Comparison of ENCODE assay signal across 9 mouse cellular contexts in the genomic region with DNA sequence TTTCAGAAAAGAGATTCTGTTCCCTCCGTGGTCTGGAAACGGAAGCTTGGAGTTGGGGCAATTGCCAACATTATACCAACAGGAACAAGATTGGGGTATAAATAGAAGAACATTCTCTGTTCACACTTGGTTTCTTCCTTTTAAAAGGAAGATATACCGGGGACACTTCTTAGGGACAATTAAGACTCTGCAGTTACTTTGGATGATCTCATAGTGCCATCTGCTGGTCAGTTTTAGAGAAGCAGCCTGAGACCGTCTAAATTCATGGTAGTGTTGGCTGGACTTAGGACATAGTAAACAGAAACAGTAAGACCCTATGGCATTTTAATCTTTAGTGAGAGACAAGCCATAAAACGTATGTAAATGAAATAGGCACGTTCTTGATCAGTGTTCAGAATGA. TPM values are rescaled to one million over a fixed set of nuclear protein-coding genes. Genes with fewer than 3 reads are reported as not detected.
DNase-seq lines count a peak whose midpoint lies in the region; ATAC-seq and TF ChIP-seq lines count a peak whose summit lies in the region.
"Had no signal": no experiment of that assay in that cellular context is flagged by ENCODE, and none has a peak within 500 bp of the region (broad histone marks: within the 10 kb centered on the region; RNA-seq: fewer than 3 reads in every experiment).

No protein-coding gene starts in this region.

- no peak overlapping the region for H3K4me2 ChIP-seq in forebrain, embryonic 11.5 days (ENCODE audit: low read depth, low read length, severe bottlenecking)
- H3K4me2 ChIP-seq: heart, embryonic 15.5 days had no signal

- DNase-seq in frontal cortex, postnatal 10 days (ENCODE audit: low spot score in 2 of 2) = no peak
- peak; percentile 74 for DNase-seq in 416B (ENCODE audit: low read depth)
- peak; percentile 85 for DNase-seq in brain, embryonic 14.5 days (ENCODE audit: low read depth)
- peak; percentile 76 for DNase-seq in forebrain, embryonic 11.5 days (ENCODE audit: low spot score)
- peak; percentile 69 for DNase-seq in kidney, adult 9 months
- peak; percentile 41 for DNase-seq in lung, postnatal 25 days (ENCODE audit: low spot score)
- peak; percentile 55 for DNase-seq in right cerebral cortex, postnatal 14 days

- no peaks in the 10 kb centered on the region for H3K9me3 ChIP-seq in forebrain, embryonic 11.5 days (ENCODE audit: control insufficient read depth, low read length)
- H3K9me3 ChIP-seq: heart, embryonic 15.5 days had no signal

- no peak overlapping the region for H3K27ac ChIP-seq in forebrain, embryonic 11.5 days (ENCODE audit: low read depth, low read length)
- H3K27ac ChIP-seq: heart, embryonic 15.5 days had no signal

- WGBS in forebrain, embryonic 11.5 days = 28% methylated on average over 6 of the region's 6 CpGs

- H3K4me1 ChIP-seq in forebrain, embryonic 11.5 days (replicated peaks; ENCODE audit: control insufficient read depth, insufficient read depth, low read length) = no peaks in the 10 kb centered on the region
- H3K4me1 ChIP-seq: heart, embryonic 15.5 days had no signal

- no peaks in the 10 kb centered on the region for H3K27me3 ChIP-seq in forebrain, embryonic 11.5 days (ENCODE audit: control insufficient read depth, insufficient read depth, low read length)
- H3K27me3 ChIP-seq: heart, embryonic 15.5 days had no signal

- no peaks in the 10 kb centered on the region for H3K36me3 ChIP-seq in forebrain, embryonic 11.5 days (ENCODE audit: control insufficient read depth, insufficient read depth, low read length)
- H3K36me3 ChIP-seq: heart, embryonic 15.5 days had no signal

- TF ChIP-seq CTCF in brain, embryonic 14.5 days (IDR thresholded peaks at IDR 0.05; ENCODE audit: borderline replicate concordance, extremely low read depth, insufficient read depth, insufficient read length) = peak; percentile 72; the same call in 1 of the 2 replicates

- H3K4me3 ChIP-seq in forebrain, embryonic 11.5 days (ENCODE audit: low read depth, low read length) = no peak overlapping the region
- H3K4me3 ChIP-seq: heart, embryonic 15.5 days had no signal

- peak; percentile 53 for ATAC-seq in frontal cortex, adult (ENCODE audit: low TSS enrichment)
- 0 out of 2 replicates have a peak, but pooled peaks have one; percentile 16 for ATAC-seq in forebrain, embryonic 11.5 days (replicated peaks; ENCODE audit: low FRiP score)

- no peak overlapping the region; the same call in 1 of the 2 replicates for H3K9ac ChIP-seq in forebrain, embryonic 11.5 days (ENCODE audit: low read length)
- H3K9ac ChIP-seq: heart, embryonic 15.5 days had no signal

- TF ChIP-seq POLR2A in brain, embryonic 14.5 days (IDR thresholded peaks at IDR 0.05; ENCODE audit: borderline replicate concordance, extremely low read depth, insufficient read depth, insufficient read length, poor library complexity, severe bottlenecking) = no peak

RNA-seq across cellular contexts. Expression of a gene that starts 54.9 kb away (rescaled TPM):
- 22.3 and 25.0 TPM in 2 replicates for polyA plus RNA-seq in brain, embryonic 14.5 days (2012; rRNA removed)
- 16.1 and 18.2 TPM in 2 replicates for polyA plus RNA-seq in forebrain, embryonic 11.5 days (2014; fragmentation: Nextera tagmentation; extraction: Ambion mirVana)

Comparison
In these comparisons a context has a peak if more than half of its experiments do, and no peak if none do; other contexts are left out.
1. DNase-seq: peak in 416B (single experiment), brain, embryonic 14.5 days (single experiment), forebrain, embryonic 11.5 days (single experiment), kidney, adult 9 months (single experiment), lung, postnatal 25 days (single experiment) and right cerebral cortex, postnatal 14 days (single experiment); none in frontal cortex, postnatal 10 days (0 of 2).